Mouse (Mus musculus): ENCODE results near the gene Tdrd7. TPM values are rescaled to one million over a fixed set of nuclear protein-coding genes. Genes with fewer than 3 reads are reported as not detected.

Gene Tdrd7
- total and polyA plus RNA-seq, 2 experiments from 2014 or later = 24.1 to 28.0 TPM

DNA sequence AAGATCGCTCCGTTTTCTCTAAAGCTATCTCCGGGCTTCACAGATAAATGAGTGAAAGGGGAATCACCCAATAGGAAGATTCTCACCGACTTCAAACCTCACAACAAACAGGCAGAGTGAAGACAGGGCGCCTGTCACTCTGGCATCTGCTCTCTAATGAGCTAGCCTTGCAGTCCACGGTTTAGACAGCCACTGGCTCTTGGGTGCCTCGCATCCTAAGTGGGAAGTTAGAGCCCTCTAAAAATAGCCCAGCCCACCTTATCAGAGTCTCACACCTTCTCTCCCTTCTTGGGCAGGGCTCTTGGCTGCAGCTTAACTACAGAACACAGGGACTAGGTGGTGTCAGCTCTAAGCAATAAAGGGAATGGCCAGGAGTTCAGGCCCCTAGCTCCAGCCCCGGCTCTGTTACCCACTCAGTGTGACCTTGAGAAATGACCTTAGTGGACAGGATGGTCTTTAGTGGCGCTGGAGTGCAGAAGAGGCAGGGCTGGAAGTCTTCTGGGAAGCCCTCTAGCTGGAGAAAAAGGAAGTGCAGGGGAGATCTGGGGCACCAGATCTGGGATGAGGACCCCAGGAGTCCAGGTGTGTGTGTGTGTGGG, 75.6 kb downstream of the Tdrd7 start:
- Histone ChIP-seq H3K4me3 (ENCODE audit: low read depth, low read length) (no peak overlapping the region), H3K27ac (ENCODE audit: low read depth, low read length) (no peak overlapping the region), H3K36me3 (ENCODE audit: insufficient read depth, low read length) (peaks cover under 1% of the 10 kb centered on the region; the same call in 1 of the 2 replicates), H3K4me1 (ENCODE audit: insufficient read depth, low read length) (peaks cover 8% of the 10 kb centered on the region; the same call in 1 of the 2 replicates), H3K9me3 (ENCODE audit: low read length) (no peaks in the 10 kb centered on the region), H3K9ac (replicated peaks; ENCODE audit: low read length, poor library complexity, severe bottlenecking) (no peak overlapping the region), H3K4me2 (ENCODE audit: low read depth, low read length, poor library complexity, severe bottlenecking) (no peak overlapping the region), H3K27me3 (ENCODE audit: insufficient read depth, low read length) (peaks cover 35% of the 10 kb centered on the region; the same call in 1 of the 2 replicates)
- DNase-seq (ENCODE audit: low spot score) = no peak
- WGBS = 27% methylated on average over 9 of the region's 9 CpGs
- 0 out of 2 replicates have a peak, but pooled peaks have one; percentile 12 for ATAC-seq (ENCODE audit: low FRiP score)
- TF ChIP-seq CTCF (IDR thresholded peaks at IDR 0.05) = peak; percentile 72

DNA sequence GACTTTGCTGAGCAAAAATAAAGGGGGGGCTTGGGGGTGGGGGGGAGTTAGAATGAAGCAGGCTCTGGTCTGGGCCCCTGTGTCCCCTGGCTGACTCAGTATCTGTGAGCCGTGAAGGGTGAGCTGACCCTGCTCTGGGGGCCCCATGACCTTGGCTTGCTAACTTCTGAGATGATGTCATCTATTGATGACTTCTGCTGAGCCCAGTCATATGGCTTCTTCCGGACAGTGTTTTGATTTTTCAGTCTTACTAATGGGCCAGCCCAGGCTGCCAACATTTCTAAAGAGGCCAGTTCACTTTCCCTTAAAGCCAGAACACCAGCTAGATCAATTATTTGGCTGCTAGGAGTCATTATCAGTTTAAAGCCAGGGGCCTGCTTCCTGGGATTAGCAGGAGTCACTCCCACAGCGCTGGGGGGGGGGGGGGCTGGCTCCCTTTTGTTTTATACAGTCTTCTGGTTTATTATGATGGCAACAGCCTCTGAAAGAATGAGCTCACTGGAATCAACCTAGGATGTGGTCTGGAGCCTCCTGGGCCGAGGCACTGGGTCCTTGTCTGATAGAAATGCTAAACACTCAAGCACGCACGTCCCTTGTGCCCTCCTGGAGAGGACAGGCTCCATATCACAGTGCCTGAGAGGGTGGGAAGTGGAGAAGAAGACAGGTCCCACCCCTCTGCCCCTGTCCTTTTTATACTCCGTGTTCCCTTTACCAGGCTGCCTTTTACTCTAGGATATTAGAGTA, 76.8 kb downstream of the Tdrd7 start:
- peaks cover 35% of the 10 kb centered on the region; the same call in 1 of the 2 replicates for H3K27me3 ChIP-seq (ENCODE audit: insufficient read depth, low read length)
- DNase-seq (ENCODE audit: low spot score) (no peak), ATAC-seq (ENCODE audit: low FRiP score) (no peak)
- H3K4me3 ChIP-seq (ENCODE audit: low read depth, low read length) = no peak overlapping the region
- H3K27ac ChIP-seq (ENCODE audit: low read depth, low read length) = no peak overlapping the region
- 35% methylated on average over 7 of the region's 7 CpGs for WGBS
- no peaks in the 10 kb centered on the region for H3K36me3 ChIP-seq (ENCODE audit: insufficient read depth, low read length)
- TF ChIP-seq CTCF (IDR thresholded peaks at IDR 0.05) = no peak
- H3K9me3 ChIP-seq (ENCODE audit: low read length) = no peaks in the 10 kb centered on the region
- H3K9ac ChIP-seq (replicated peaks; ENCODE audit: low read length, poor library complexity, severe bottlenecking) = no peak overlapping the region
- peaks cover 8% of the 10 kb centered on the region; the same call in 1 of the 2 replicates for H3K4me1 ChIP-seq (ENCODE audit: insufficient read depth, low read length)
- no peak overlapping the region for H3K4me2 ChIP-seq (ENCODE audit: low read depth, low read length, poor library complexity, severe bottlenecking)

DNA sequence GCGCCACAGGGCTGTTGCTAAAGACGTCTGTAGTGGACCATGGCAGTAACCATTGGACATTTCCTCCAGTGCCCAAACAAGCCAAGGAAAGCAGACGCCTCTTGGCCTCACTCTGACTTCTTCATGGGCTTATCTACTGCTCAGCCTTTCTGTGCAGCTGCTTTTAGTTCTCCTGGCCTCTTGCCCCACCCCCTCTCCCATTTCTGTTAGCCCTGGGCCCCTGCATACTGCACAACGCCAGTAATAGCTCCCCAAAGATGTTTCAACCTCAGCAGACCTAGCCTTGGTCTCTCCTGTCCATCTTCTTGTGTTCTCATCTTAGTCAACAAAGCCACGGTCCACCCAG, 77.3 kb downstream of the Tdrd7 start:
- no peaks in the 10 kb centered on the region for H3K9me3 ChIP-seq (ENCODE audit: low read length)
- H3K4me1 ChIP-seq (ENCODE audit: insufficient read depth, low read length) = peaks cover 8% of the 10 kb centered on the region; the same call in 1 of the 2 replicates
- H3K4me3 ChIP-seq (ENCODE audit: low read depth, low read length) = no peak overlapping the region
- H3K36me3 ChIP-seq (ENCODE audit: insufficient read depth, low read length) = no peaks in the 10 kb centered on the region
- no peak for TF ChIP-seq CTCF (IDR thresholded peaks at IDR 0.05)
- DNase-seq (ENCODE audit: low spot score) (no peak), ATAC-seq (ENCODE audit: low FRiP score) (no peak)
- no peak overlapping the region for H3K4me2 ChIP-seq (ENCODE audit: low read depth, low read length, poor library complexity, severe bottlenecking)
- no peak overlapping the region for H3K27ac ChIP-seq (ENCODE audit: low read depth, low read length)
- no peak overlapping the region for H3K9ac ChIP-seq (replicated peaks; ENCODE audit: low read length, poor library complexity, severe bottlenecking)
- WGBS = 41% methylated on average over 5 of the region's 5 CpGs
- peaks cover 32% of the 10 kb centered on the region; the same call in 1 of the 2 replicates for H3K27me3 ChIP-seq (ENCODE audit: insufficient read depth, low read length)

GRCm38 (mm10) chr4:46043361-46043760, 78.2 kb downstream of the Tdrd7 start:
- Histone ChIP-seq H3K4me1 (ENCODE audit: insufficient read depth, low read length) (peaks cover 8% of the 10 kb centered on the region; the same call in 1 of the 2 replicates), H3K27ac (ENCODE audit: low read depth, low read length) (no peak overlapping the region), H3K9ac (replicated peaks; ENCODE audit: low read length, poor library complexity, severe bottlenecking) (no peak overlapping the region), H3K27me3 (ENCODE audit: insufficient read depth, low read length) (peaks cover 24% of the 10 kb centered on the region; the same call in 1 of the 2 replicates), H3K4me2 (ENCODE audit: low read depth, low read length, poor library complexity, severe bottlenecking) (no peak overlapping the region), H3K36me3 (ENCODE audit: insufficient read depth, low read length) (no peaks in the 10 kb centered on the region), H3K9me3 (ENCODE audit: low read length) (no peaks in the 10 kb centered on the region), H3K4me3 (ENCODE audit: low read depth, low read length) (no peak overlapping the region)
- no peak for ATAC-seq (ENCODE audit: low FRiP score)
- no peak for DNase-seq (ENCODE audit: low spot score)
- 84% methylated on average over 8 of the region's 8 CpGs for WGBS
- TF ChIP-seq CTCF (IDR thresholded peaks at IDR 0.05) = no peak

GRCm38 (mm10) chr4:46047971-46048370, 82.8 kb downstream of the Tdrd7 start:
- no peaks in the 10 kb centered on the region for H3K4me1 ChIP-seq (ENCODE audit: insufficient read depth, low read length)
- H3K4me2 ChIP-seq (ENCODE audit: low read depth, low read length, poor library complexity, severe bottlenecking) = no peak overlapping the region
- H3K36me3 ChIP-seq (ENCODE audit: insufficient read depth, low read length) = no peaks in the 10 kb centered on the region
- no peak for TF ChIP-seq CTCF (IDR thresholded peaks at IDR 0.05)
- H3K9ac ChIP-seq (replicated peaks; ENCODE audit: low read length, poor library complexity, severe bottlenecking) = no peak overlapping the region
- DNase-seq (ENCODE audit: low spot score) (no peak), ATAC-seq (ENCODE audit: low FRiP score) (no peak)
- H3K27me3 ChIP-seq (ENCODE audit: insufficient read depth, low read length) = no peaks in the 10 kb centered on the region
- WGBS = 73% methylated on average over 4 of the region's 4 CpGs
- no peaks in the 10 kb centered on the region for H3K9me3 ChIP-seq (ENCODE audit: low read length)
- no peak overlapping the region for H3K27ac ChIP-seq (ENCODE audit: low read depth, low read length)
- no peak overlapping the region for H3K4me3 ChIP-seq (ENCODE audit: low read depth, low read length)

GRCm38 (mm10) chr4:46048418-46048817, 83.3 kb downstream of the Tdrd7 start:
- Histone ChIP-seq H3K27ac (ENCODE audit: low read depth, low read length) (no peak overlapping the region), H3K4me2 (ENCODE audit: low read depth, low read length, poor library complexity, severe bottlenecking) (no peak overlapping the region), H3K4me1 (ENCODE audit: insufficient read depth, low read length) (no peaks in the 10 kb centered on the region), H3K9me3 (ENCODE audit: low read length) (no peaks in the 10 kb centered on the region), H3K36me3 (ENCODE audit: insufficient read depth, low read length) (no peaks in the 10 kb centered on the region), H3K4me3 (ENCODE audit: low read depth, low read length) (no peak overlapping the region), H3K9ac (replicated peaks; ENCODE audit: low read length, poor library complexity, severe bottlenecking) (no peak overlapping the region), H3K27me3 (ENCODE audit: insufficient read depth, low read length) (no peaks in the 10 kb centered on the region)
- 91% methylated on average over 7 of the region's 7 CpGs for WGBS
- TF ChIP-seq CTCF (IDR thresholded peaks at IDR 0.05) = no peak
- DNase-seq (ENCODE audit: low spot score) (no peak), ATAC-seq (ENCODE audit: low FRiP score) (no peak)
